Mouse (Mus musculus) kidney, adult 2 months (tissue): ENCODE data around the gene Grn.

ENCODE experiments used
- CTCF ChIP-seq: fragments of 200-500 bp; conservative IDR thresholded peaks from 2 replicates; pipeline ENCODE4 v1.5.1; 2011; ENCODE audit warnings: low read depth, mild to moderate bottlenecking, control low read depth, low read length, moderate library complexity, mixed read lengths; ENCODE audit not compliant: insufficient read depth, insufficient read length
- POLR2A ChIP-seq: fragments of 200-500 bp; IDR thresholded peaks from one replicate; pipeline ENCODE4 v1.6.1; 2011; ENCODE audit warnings: low read depth, low read length, control low read depth

DNA sequence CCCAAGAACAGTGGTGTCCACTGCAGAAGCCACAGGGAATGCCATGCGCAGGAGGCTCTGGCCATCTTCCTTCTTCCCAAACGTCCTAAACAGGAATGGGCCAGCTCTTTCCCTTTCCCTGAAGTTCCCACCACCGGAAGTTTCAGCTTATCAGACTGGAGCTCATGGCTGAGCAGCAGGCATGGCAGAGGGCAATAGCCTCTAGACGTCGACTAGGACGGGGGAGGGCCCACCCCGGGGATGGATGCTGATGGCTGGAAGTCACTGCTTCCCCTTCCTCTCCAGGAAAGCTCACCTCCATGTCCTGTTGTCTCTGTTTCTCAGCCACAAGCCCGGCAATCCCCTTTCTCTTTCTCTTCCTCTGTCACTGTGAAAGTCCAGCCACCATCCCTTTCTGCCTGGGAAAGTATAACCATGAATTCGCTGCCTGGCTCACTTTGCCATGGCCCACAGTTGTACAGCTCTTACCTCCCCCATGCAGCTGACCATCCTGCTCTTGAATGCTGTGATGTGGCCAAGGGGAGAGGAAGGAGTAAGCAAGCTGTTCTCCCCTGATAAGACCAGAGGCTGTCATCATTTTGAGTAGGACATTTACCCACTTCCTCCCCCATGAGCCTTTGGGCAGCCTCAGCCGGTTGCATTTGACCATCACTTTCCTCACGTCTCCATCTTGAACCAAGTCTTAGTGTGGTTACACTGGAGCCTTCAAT is 39.7 kb downstream of the Grn start, which contains the start of gene Itga2b:
- TF ChIP-seq POLR2A (no peak), CTCF (no peak)
